Mouse (Mus musculus): ENCODE data around the gene Cox5a.

The Cox5a gene

DNA sequence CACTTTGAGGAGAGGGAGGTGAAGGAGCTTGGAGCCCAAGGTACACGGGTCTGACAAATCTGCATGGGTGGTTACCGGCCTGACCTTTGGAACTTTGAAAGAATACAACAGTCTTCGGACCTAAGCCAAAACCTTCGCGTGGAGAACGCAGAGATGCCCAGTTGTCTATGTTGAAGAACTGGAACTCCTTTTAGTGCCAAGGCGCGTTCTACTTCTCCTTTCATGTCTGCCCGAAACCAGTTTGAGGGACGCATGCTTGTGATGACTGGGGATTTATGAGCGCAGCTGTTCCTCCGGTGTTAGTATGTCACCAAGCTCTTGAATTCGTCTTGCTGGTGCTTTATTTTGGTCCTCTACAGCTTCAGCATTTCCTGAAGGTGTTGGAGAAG, 40.6 kb downstream of the Cox5a start:
- no peak for DNase-seq (ENCODE audit: low spot score in 2 of 2)

DNA sequence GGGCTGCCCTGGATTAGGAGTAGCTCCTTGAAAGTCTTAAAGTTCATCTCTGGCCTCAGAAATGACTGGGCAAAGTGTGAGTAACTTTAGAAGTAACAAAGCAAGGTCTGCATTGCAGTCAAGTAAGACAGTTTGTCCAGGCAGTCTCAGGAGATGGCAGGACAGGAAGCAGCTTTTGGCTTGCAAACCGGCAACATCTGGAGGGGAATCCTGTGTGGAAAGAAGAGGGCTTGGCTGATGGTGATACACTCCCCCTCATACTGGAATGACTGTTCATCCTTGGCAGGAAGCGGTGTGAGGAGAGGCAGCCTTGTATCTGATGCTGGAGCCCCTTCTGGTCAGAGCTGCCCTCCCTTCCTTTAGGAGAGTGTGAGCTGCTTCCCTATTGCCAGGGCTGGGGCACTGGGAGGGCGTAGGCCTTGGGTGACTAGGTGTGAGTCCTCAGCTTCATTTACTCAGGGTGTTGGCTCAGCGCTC, 41.9 kb downstream of the Cox5a start:
- DNase-seq (ENCODE audit: low spot score in 2 of 2), result no peak

DNA sequence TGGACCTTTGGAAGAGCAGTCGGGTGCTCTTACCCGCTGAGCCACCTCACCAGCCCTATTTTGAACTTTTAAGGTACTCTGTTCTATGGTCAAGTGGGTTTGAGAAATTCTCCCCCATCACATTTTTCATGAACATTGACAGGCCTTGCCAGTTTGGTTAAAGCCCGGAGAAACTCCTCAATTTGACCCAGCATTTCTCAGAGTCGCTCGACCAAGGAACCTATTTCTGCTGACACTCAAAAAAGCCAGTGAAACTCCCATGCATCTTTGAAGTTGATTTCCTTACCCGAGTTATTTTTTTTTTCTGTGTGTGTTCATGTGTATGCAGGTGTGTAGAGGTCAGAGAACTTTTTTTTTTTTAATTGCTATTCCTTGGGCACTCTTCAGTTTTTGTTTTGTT, 43.5 kb downstream of the Cox5a start:
- DNase-seq (ENCODE audit: low spot score in 2 of 2), result no peak

DNA sequence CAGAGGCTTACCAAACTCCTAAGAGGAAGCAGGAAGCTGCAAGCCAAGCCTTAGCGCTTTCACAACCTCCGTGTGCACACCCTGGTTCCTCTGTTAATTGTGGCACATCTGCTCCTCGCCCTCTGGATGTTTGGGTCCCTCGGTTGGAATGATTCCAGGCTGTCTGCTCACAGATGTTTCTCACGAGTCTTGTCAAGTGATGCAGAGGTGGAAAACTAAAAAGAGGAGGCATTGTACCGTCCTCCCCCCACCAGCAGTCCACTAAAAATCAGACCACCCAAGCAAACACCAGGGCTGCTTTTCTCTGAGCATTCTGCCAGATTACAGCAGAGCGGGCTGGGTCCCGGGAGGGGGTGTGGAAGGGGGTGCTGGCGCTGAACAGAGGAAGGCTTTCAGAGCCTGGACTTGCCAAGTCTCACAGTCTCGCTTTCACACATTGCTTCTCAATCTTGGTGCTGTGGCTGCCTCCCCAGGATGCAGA, 44.7 kb downstream of the Cox5a start:
- DNase-seq (ENCODE audit: low spot score in 2 of 2), result peak; percentile 36

DNA sequence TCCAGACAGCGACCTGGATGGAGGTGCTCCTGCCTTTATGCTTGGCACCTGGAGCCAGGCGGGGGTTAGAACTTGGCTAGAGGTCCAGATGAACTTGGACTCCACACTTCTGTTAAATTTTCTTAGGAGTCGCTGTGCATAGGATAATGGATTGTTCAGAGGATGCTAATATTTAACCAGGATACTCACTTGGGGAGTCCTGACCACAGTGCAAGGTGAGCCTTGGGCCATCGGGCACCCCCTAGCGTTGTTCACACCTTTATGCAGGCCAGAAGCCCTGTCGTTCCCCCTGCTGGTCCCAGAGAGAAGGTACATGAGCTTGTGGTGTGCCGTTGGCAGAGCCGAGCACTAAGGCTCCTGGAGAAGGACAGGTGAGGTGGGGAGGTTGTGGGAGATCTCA, 45.8 kb downstream of the Cox5a start:
- DNase-seq (ENCODE audit: low spot score in 2 of 2), result no peak

DNA sequence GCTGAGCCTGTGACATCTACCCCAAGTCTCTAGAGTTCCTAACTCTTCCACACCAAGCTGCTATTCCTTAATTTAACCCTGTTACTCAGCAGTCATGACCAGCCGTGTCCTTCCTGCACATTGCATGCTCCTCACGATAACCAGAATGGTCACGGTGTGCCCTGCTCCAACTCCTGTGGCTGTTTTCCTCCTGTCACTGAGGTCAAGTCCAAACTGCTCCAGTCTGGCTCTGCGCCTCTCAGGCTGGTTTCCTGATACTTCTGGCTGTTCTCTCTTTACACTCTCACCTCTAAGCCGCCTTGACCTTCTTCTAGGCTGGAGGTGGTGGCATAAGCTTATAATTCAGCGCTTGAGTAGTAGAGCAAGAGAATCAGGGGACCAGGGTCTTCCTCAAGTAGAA, 47.4 kb downstream of the Cox5a start:
- no peak for DNase-seq (ENCODE audit: low spot score in 2 of 2)

DNA sequence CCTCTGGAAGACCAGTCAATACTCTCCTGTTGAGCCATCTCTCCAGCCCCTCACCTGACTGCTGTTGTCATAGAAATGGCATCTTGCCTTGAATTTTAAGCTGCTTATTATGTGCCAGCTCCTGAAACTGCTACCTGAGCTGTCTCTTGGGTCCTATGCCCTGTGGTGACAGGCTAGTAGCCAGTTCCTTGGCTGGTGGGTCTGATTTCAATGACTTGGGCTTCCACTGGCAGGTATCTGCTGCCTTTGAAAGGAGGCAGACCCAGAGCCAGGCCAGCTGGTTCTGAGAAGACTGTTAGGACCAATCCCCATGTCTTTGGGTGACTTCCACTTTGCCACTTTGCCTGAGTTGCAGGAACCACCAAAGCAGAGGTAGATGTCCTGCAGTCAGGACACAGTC, 53.3 kb downstream of the Cox5a start:
- DNase-seq (ENCODE audit: low spot score in 2 of 2), result no peak

DNA sequence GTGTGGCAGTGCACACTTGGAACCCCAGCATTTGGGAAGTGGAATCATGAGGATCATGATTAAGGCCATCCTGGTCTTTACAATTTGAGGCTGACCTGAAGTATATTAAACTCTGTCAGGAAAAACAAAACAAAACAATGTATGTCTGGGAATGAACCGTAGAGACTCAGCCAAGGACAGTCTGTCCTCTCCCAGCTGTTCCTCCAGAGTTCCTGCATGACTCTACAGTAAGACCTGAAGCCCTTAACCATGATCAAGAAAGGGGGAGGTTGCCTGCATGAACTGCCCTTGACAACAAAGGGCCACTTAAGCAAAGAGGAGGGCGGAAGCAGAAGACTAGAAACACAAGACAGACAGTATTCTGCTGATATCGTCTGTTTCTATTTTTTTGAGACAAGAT, 54.5 kb downstream of the Cox5a start:
- DNase-seq (ENCODE audit: low spot score in 2 of 2), result no peak

DNA sequence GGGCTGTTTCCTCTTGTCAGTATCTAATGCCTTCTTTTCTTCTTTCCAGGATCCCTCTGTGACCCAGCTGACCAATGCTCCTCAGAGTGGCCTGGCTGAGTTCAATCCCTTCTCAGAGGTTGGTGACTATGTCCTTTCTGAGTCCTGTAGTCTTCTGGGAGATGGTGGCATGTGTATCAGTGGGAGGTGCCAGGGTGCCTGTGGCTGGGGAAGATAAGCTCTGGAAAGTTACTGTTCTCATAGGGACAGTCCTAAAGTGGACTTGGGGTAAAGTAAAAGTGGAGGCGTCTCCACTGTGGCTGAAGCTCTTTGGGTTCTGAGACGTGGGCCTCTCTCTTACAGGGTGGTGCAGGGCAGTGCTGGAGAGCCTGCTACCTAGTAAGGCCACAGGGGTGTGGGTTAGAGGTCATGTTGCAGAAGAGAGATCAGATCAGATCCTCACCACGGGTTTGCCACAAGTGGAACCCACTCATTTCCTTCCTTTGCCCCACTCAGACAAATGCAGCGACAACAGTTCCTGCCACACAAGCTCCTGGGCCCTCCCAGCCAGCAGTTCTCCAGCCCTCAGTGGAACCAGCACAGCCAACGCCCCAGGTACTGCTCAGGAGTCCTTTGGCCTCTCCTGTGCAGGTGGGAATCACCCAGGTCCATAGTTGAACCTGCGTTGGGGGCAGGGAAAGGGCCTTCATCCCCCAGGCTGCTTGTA, 56.2 kb downstream of the Cox5a start:
- no peak for DNase-seq (ENCODE audit: low spot score in 2 of 2)

Data from frontal cortex, postnatal 25 days (tissue).